Mouse (Mus musculus): ENCODE measurements around the gene Olfr578.

- no peak for TF ChIP-seq CTCF (IDR thresholded peaks at IDR 0.05; ENCODE audit: control insufficient read depth, insufficient read depth, insufficient replicate concordance, low read depth, low read length)
- TF ChIP-seq POLR2A (IDR thresholded peaks at IDR 0.05; ENCODE audit: control insufficient read depth, low read depth, low read length), result no peak
These were observed 14.7 kb downstream of the Olfr578 start for GRCm38 (mm10) chr7:102974399-102974798.

Measured in testis, adult 2 months (tissue).